Mouse (Mus musculus) liver, postnatal 0 days (tissue): ENCODE data around the gene Ttc34. TPM values are rescaled to one million over a fixed set of nuclear protein-coding genes. Genes with fewer than 3 reads are reported as not detected.

ENCODE experiments used
- ATAC-seq: fragments of 200-750 bp; cut with Nextera tagmentation; 2 replicates; pipeline ENCODE4 v1.8.0; 2017; ENCODE audit warnings: mild to moderate bottlenecking, moderate library complexity
- DNase-seq: peaks from one replicate; pipeline ENCODE4 v3.0.0-alpha.2; 2016
- H3K27ac ChIP-seq: fragments of 300-500 bp; sonication (generic); 2 replicates; pipeline ENCODE4 v1.5.1; 2014; ENCODE audit warnings: antibody characterized with exemption, moderate library complexity, mild to moderate bottlenecking, low read depth
- H3K27me3 ChIP-seq: fragments of 300-500 bp; sonication (generic); 2 replicates; pipeline ENCODE4 v1.6.1; 2014; ENCODE audit warnings: low read length, control low read depth, mixed read lengths; ENCODE audit not compliant: insufficient read depth
- H3K36me3 ChIP-seq: fragments of 300-500 bp; sonication (generic); replicated peaks from 2 replicates; pipeline ENCODE4 v1.6.1; 2014; ENCODE audit warnings: mild to moderate bottlenecking, control low read depth, low read length, moderate library complexity, mixed read lengths; ENCODE audit not compliant: insufficient read depth
- H3K4me1 ChIP-seq: fragments of 300-500 bp; sonication (generic); 2 replicates; pipeline ENCODE4 v1.6.1; 2014; ENCODE audit warnings: antibody characterized with exemption, mild to moderate bottlenecking, control low read depth; ENCODE audit not compliant: insufficient read depth
- H3K4me2 ChIP-seq: fragments of 300-500 bp; sonication (generic); 2 replicates; pipeline ENCODE4 v1.6.1; 2014; ENCODE audit warnings: low read depth, mild to moderate bottlenecking, low read length, moderate library complexity, mixed read lengths
- H3K4me3 ChIP-seq: fragments of 300-500 bp; sonication (generic); 2 replicates; pipeline ENCODE4 v1.5.1; 2014; ENCODE audit warnings: low read depth, low read length
- H3K9ac ChIP-seq: fragments of 300-500 bp; sonication (generic); replicated peaks from 2 replicates; pipeline ENCODE4 v1.6.1; 2014; ENCODE audit warnings: mild to moderate bottlenecking, moderate library complexity
- H3K9me3 ChIP-seq: fragments of 300-500 bp; sonication (generic); 2 replicates; pipeline ENCODE4 v1.6.1; 2016; ENCODE audit warnings: mild to moderate bottlenecking, control low read depth, low read length, mixed read lengths
- CTCF ChIP-seq: sonication (generic); IDR thresholded peaks from 2 replicates; pipeline ENCODE4 v1.5.1; 2016; ENCODE audit warnings: antibody characterized with exemption, low read depth
- EP300 ChIP-seq: IDR thresholded peaks from 2 replicates; pipeline ENCODE4 v1.6.1; 2016; ENCODE audit warnings: antibody characterized with exemption, low read depth, mild to moderate bottlenecking
- WGBS: fragments of 180-500 bp; shearing (Covaris S2); extraction: QIAGEN DNeasy Blood & Tissue Kit; methylation state at CpG from one replicate; pipeline ENCODE4 v1.1.7; 2014; ENCODE audit not compliant: insufficient replicate concordance; 5-methylcytosine and 5-hydroxymethylcytosine counted together
- polyA plus RNA-seq: library from polyadenylated mRNA; unstranded; fragments of >200 nt; fragmentation: Nextera tagmentation; extraction: Ambion mirVana; gene quantifications from 2 replicates; pipeline ENCODE4 v1.2.1, GENCODE M21; 2015

The Ttc34 gene
- polyA plus RNA-seq, 1 experiment from 2014 or later = not detected

GRCm38 (mm10) chr4:154836183-154836915 lies 910 bp upstream of the Ttc34 start:
- H3K9me3 ChIP-seq = no peaks in the 10 kb centered on the region
- TF ChIP-seq CTCF (no peak), EP300 (no peak)
- H3K4me1 ChIP-seq = no peaks in the 10 kb centered on the region
- H3K4me2 ChIP-seq = no peak overlapping the region
- no peak for ATAC-seq
- no peak overlapping the region for H3K27ac ChIP-seq
- peaks cover 3% of the 10 kb centered on the region; the same call in 1 of the 2 replicates for H3K27me3 ChIP-seq
- H3K36me3 ChIP-seq = no peaks in the 10 kb centered on the region
- H3K4me3 ChIP-seq = no peak overlapping the region
- 67% methylated on average over 7 of the region's 7 CpGs for WGBS
- no peak overlapping the region for H3K9ac ChIP-seq
- DNase-seq = no peak

DNA sequence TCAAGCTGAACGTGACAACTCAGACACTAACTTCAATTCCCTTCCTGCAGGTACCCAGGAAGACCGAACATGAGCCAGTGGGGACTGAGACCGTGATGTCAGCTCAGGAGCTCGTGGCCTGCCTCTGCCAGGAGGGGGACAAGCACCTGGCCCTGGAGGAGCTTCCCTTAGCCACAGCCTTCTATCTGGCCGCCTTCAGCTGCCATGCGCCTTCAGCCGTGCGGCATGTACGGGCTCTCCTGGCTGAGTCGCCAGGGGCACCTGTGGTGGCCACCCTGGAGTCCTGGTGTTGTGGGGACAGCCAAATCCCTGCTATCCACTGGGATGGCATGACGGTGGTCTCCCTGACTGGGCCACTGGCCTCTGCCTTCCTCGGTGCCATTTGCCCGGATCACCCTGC lies 1.5 kb downstream of the Ttc34 start:
- no peak overlapping the region for H3K4me3 ChIP-seq
- no peaks in the 10 kb centered on the region for H3K9me3 ChIP-seq
- TF ChIP-seq CTCF = no peak
- no peak for TF ChIP-seq EP300
- H3K9ac ChIP-seq = no peak overlapping the region
- no peaks in the 10 kb centered on the region for H3K36me3 ChIP-seq
- H3K27me3 ChIP-seq = no peaks in the 10 kb centered on the region
- WGBS = 79% methylated on average over 13 of the region's 13 CpGs
- no peak for ATAC-seq
- H3K4me1 ChIP-seq = no peaks in the 10 kb centered on the region
- H3K4me2 ChIP-seq = no peak overlapping the region
- DNase-seq = no peak
- no peak overlapping the region for H3K27ac ChIP-seq

DNA sequence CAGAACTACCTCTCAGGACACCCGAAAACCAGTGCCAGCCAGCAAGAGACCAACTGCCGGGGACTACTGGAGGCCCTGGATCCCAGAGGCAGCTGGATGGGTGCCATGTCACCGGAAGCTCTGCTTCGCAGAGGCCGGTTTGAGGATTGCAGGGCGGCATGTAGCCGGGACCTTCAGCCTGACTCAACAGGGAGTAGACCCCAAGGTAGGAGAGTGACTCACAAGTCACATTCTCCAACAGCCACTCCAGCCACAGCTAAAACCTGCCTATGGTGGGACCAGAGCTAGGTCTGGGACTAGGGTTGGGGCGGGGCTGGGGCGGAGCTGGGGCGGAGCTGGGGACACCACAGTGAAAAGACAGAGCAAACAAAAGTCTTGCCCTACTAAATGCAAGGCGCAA lies 2.1 kb downstream of the Ttc34 start:
- no peaks in the 10 kb centered on the region for H3K27me3 ChIP-seq
- DNase-seq = no peak
- H3K9ac ChIP-seq = no peak overlapping the region
- no peak overlapping the region for H3K4me3 ChIP-seq
- no peak overlapping the region for H3K4me2 ChIP-seq
- no peaks in the 10 kb centered on the region for H3K4me1 ChIP-seq
- H3K27ac ChIP-seq = no peak overlapping the region
- TF ChIP-seq CTCF (no peak), EP300 (no peak)
- 51% methylated on average over 11 of the region's 11 CpGs for WGBS
- H3K9me3 ChIP-seq = no peaks in the 10 kb centered on the region
- ATAC-seq = no peak
- H3K36me3 ChIP-seq = no peaks in the 10 kb centered on the region

DNA sequence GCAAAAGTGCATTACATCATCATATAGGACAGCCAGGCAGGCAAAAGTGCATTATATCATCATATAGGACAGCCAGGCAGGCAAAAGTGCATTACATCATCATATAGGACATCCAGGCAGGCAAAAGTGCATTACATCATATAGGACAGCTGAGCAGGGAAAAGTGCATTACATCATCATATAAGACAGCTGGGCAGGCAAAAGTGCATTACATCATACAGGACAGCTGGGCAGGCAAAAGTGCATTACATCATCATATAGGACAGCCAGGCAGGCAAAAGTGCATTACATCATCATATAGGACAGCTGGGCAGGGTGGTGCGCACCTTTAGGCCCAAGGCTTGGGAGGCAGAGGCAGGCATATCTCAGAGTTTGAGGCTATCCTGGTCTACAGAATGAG lies 15.4 kb downstream of the Ttc34 start:
- Histone ChIP-seq H3K4me1 (no peaks in the 10 kb centered on the region), H3K9me3 (no peaks in the 10 kb centered on the region), H3K27ac (no peak overlapping the region), H3K4me2 (no peak overlapping the region), H3K36me3 (no peaks in the 10 kb centered on the region), H3K27me3 (peaks cover 35% of the 10 kb centered on the region), H3K4me3 (no peak overlapping the region), H3K9ac (no peak overlapping the region)
- DNase-seq (no peak), ATAC-seq (no peak)
- TF ChIP-seq CTCF (no peak), EP300 (no peak)
- WGBS = 86% methylated on average over 1 of the region's 1 CpGs

- DNase-seq (no peak), ATAC-seq (no peak)
- Histone ChIP-seq H3K27me3 (peaks cover 36% of the 10 kb centered on the region), H3K36me3 (no peaks in the 10 kb centered on the region), H3K9me3 (no peaks in the 10 kb centered on the region), H3K4me3 (no peak overlapping the region), H3K4me1 (no peaks in the 10 kb centered on the region), H3K27ac (no peak overlapping the region), H3K9ac (no peak overlapping the region), H3K4me2 (no peak overlapping the region)
- TF ChIP-seq EP300 = no peak
- 63% methylated on average over 4 of the region's 4 CpGs for WGBS
Measured at GRCm38 (mm10) chr4:154853881-154854280, 16.6 kb downstream of the Ttc34 start.

DNA sequence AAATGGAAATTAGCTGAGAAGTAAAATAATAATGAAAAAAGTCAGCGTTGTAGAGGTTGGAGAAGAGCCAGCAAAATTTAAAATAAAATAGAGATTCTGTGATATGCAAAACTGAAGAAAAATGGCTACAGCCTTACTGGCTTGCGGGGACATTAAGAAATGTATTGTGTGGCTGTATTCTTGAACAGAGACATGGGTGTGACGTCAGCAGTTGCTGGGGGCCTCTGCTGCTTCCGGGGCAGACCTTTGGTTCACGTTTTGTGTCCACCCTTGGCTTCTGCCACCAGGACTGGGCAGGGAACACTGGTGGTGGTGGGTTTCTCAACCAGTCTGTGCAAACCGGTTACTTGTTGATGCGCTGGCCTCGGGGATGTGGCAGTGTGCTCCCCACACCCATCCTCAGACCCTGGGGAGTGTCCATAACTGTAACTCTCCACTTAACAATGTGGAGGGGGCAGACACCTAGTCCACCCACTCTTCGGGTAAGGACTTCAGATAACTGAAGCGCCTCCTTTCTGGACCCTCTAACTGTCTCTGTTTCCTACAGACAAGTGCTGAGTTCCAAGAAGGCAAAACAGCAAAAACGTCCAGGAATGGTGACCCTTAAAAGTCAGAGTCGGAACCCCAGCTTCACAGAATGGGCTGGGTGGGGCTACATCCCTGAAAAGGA lies 17.6 kb downstream of the Ttc34 start:
- DNase-seq (no peak), ATAC-seq (no peak)
- H3K4me1 ChIP-seq = no peaks in the 10 kb centered on the region
- H3K9ac ChIP-seq = no peak overlapping the region
- no peak overlapping the region for H3K4me3 ChIP-seq
- H3K4me2 ChIP-seq = no peak overlapping the region
- peaks cover 44% of the 10 kb centered on the region for H3K27me3 ChIP-seq
- WGBS = 57% methylated on average over 12 of the region's 12 CpGs
- no peak overlapping the region for H3K27ac ChIP-seq
- H3K9me3 ChIP-seq = no peaks in the 10 kb centered on the region
- TF ChIP-seq EP300 (no peak), CTCF (no peak)
- no peaks in the 10 kb centered on the region for H3K36me3 ChIP-seq
